Mouse (Mus musculus) liver, adult 2 months (tissue): Measurements from ENCODE around the gene A630001G21Rik. TPM values are rescaled to one million over a fixed set of nuclear protein-coding genes. Genes with fewer than 3 reads are reported as not detected.

Experiments
- DNase-seq: peaks from one replicate; pipeline ENCODE4 v3.0.0-alpha.2; 2011; ENCODE audit warnings: low read depth, low spot score; ENCODE audit errors: extremely low read depth
- H3K27ac ChIP-seq: fragments of 200-500 bp; replicated peaks from 2 replicates; pipeline ENCODE4 v1.5.1; 2012; ENCODE audit warnings: low read depth, mild to moderate bottlenecking, control low read depth, inconsistent platforms, low read length; ENCODE audit not compliant: insufficient read depth
- H3K27me3 ChIP-seq: fragments of 200-500 bp; 2 replicates; pipeline ENCODE4 v1.6.1; 2012; ENCODE audit warnings: mild to moderate bottlenecking, moderate library complexity, low read length, inconsistent platforms; ENCODE audit not compliant: control insufficient read depth, insufficient read depth
- H3K36me3 ChIP-seq: fragments of 200-500 bp; 2 replicates; pipeline ENCODE4 v1.6.1; 2012; ENCODE audit warnings: low read length, inconsistent platforms; ENCODE audit not compliant: control insufficient read depth, insufficient read depth
- H3K4me1 ChIP-seq: fragments of 200-500 bp; 2 replicates; pipeline ENCODE4 v1.6.1; 2011; ENCODE audit warnings: low read length; ENCODE audit not compliant: control insufficient read depth, insufficient read depth
- H3K4me3 ChIP-seq: fragments of 200-500 bp; 2 replicates; pipeline ENCODE4 v1.5.1; 2011; ENCODE audit warnings: low read depth, mild to moderate bottlenecking, control low read depth, low read length, moderate library complexity; ENCODE audit not compliant: insufficient read depth
- H3K79me2 ChIP-seq: fragments of 200-500 bp; 2 replicates; pipeline ENCODE4 v1.6.1; 2012; ENCODE audit warnings: inconsistent platforms, mild to moderate bottlenecking, low read length, moderate library complexity; ENCODE audit not compliant: control insufficient read depth, insufficient read depth
- H3K9ac ChIP-seq: fragments of 200-500 bp; 2 replicates; pipeline ENCODE4 v1.6.1; 2012; ENCODE audit warnings: low read depth, mild to moderate bottlenecking, control low read depth, inconsistent platforms, low read length
- CTCF ChIP-seq: fragments of 200-500 bp; IDR thresholded peaks from 2 replicates; pipeline ENCODE4 v1.5.1; 2011; ENCODE audit warnings: low read depth, low read length, control low read depth
- POLR2A ChIP-seq: fragments of 200-500 bp; IDR thresholded peaks from 2 replicates; pipeline ENCODE4 v1.6.1; 2011; ENCODE audit warnings: low read length, control low read depth; ENCODE audit not compliant: insufficient read depth; ENCODE audit errors: extremely low read depth
- WGBS: fragments of 180-500 bp; shearing (Covaris S2); methylation state at CpG from one replicate; pipeline ENCODE4 v1.1.7; 2018; 5-methylcytosine and 5-hydroxymethylcytosine counted together
- polyA plus RNA-seq: library from polyadenylated mRNA; depleted of rRNA; stranded (reverse); fragments of >200 nt; gene quantifications from 2 replicates; pipeline ENCODE4 v1.2.3, GENCODE M21; 2012
- total RNA-seq: library from RNA; depleted of rRNA; stranded (reverse); fragments of >200 nt; gene quantifications from 2 replicates; pipeline ENCODE4 v1.2.3, GENCODE M21; 2014

The A630001G21Rik gene
- total and polyA plus RNA-seq, 2 experiments, result 0.37 to 0.77 TPM

- Histone ChIP-seq H3K27ac (no peak overlapping the region), H3K4me1 (peaks cover 14% of the 10 kb centered on the region; the same call in 1 of the 2 replicates), H3K4me3 (no peak overlapping the region), H3K36me3 (no peaks in the 10 kb centered on the region), H3K79me2 (peaks cover 24% of the 10 kb centered on the region), H3K27me3 (no peaks in the 10 kb centered on the region), H3K9ac (no peak overlapping the region)
- TF ChIP-seq CTCF (no peak), POLR2A (no peak)
- DNase-seq, result no peak
- 34% methylated on average over 3 of the region's 3 CpGs for WGBS
Measured at GRCm38 (mm10) chr1:85795196-85795595, 16.8 kb upstream of the A630001G21Rik start.

DNA sequence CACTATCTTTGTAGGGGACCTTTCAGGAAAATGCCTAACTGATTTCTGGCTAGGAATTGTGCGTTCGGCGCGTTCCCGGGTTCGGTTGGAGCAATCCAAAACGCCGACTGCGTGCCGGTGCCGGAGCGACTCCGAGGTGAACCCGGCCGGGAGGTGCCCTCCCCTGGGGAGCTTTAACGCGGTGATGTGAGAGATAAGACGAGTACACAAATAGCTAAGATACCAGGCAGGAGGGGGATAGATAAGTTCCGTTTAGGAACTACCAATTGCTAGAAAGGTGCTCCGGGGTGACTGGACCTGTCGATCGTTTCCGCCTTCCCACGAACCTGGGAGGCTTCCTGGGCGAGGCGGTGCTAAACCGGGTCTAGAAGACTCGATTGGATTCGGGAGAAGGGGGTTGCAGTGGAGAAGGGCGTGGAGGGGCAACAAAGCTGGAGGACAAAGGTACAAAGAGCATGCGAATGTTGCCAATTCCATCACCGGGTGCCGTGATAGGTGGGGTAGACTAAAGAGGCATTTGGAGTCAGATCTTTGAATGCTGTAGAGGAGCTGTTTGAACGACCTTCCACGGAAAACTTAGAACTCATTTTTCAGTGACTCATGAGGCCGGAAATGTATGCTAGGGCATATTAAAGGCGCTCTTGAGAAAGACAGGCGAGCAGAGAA, 15.8 kb upstream of the A630001G21Rik start:
- peak overlapping the region; percentile 99 for H3K9ac ChIP-seq
- WGBS, result under 1% methylated on average over 38 of the region's 38 CpGs
- H3K36me3 ChIP-seq, result no peaks in the 10 kb centered on the region
- TF ChIP-seq CTCF, result no peak
- 0 out of 2 replicates have a peak, but pooled peaks have one; percentile 13 for TF ChIP-seq POLR2A
- peak; percentile 86 for DNase-seq
- H3K79me2 ChIP-seq, result peaks cover 24% of the 10 kb centered on the region
- H3K4me1 ChIP-seq, result peaks cover 14% of the 10 kb centered on the region; the same call in 1 of the 2 replicates
- peak overlapping the region; percentile 93 for H3K4me3 ChIP-seq
- H3K27me3 ChIP-seq, result no peaks in the 10 kb centered on the region
- H3K27ac ChIP-seq, result peak overlapping the region; percentile 83

- DNase-seq, result peak; percentile 55
Measured at GRCm38 (mm10) chr1:85793208-85794105, 15.0 kb upstream of the A630001G21Rik start, which contains the start of gene Cab39. TSS of gene Cab39 (plus strand) at chr1:85793441.

DNA sequence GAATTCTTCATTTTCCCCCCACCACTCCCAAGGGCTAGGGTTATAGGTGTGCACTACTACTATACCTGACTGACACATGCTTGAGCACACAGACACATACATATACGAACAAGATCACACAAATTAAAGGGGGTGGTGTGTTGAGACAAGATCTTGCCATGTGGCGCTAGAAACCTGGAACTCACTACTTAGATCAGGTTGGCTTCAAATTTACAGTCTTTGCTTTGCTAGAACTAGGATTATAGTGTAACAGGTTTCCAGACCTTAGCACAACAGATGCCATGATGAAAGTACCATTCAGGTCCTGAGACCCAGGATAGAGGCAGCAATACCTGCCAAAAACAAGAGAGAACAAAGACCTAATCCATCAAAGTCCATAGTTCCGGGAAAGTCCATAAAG, 13.0 kb upstream of the A630001G21Rik start:
- H3K4me1 ChIP-seq, result peaks cover 10% of the 10 kb centered on the region; the same call in 1 of the 2 replicates
- H3K9ac ChIP-seq, result no peak overlapping the region
- H3K27me3 ChIP-seq, result no peaks in the 10 kb centered on the region
- no peak overlapping the region for H3K4me3 ChIP-seq
- no peaks in the 10 kb centered on the region for H3K36me3 ChIP-seq
- no peak overlapping the region for H3K27ac ChIP-seq
- H3K79me2 ChIP-seq, result peaks cover 13% of the 10 kb centered on the region; the same call in 1 of the 2 replicates
- no peak for DNase-seq
- WGBS, result 90% methylated on average over 3 of the region's 3 CpGs
- TF ChIP-seq POLR2A (no peak), CTCF (no peak)

More at GRCm38 (mm10) chr1:85793208-85794105, 15.0 kb upstream of the A630001G21Rik start, which contains the start of gene Cab39:
- under 1% methylated on average over 108 of the region's 118 CpGs for WGBS
- peak; percentile 65 for TF ChIP-seq CTCF
- TF ChIP-seq POLR2A, result peak; percentile 86
- Histone ChIP-seq H3K9ac (peak within 1 kb of the TSS; percentile 99), H3K36me3 (no peaks in the 10 kb centered on the region), H3K27me3 (no peaks in the 10 kb centered on the region), H3K4me3 (peak within 1 kb of the TSS; percentile 93), H3K27ac (peak within 1 kb of the TSS; percentile 83), H3K79me2 (peaks cover 23% of the 10 kb centered on the region), H3K4me1 (peaks cover 14% of the 10 kb centered on the region; the same call in 1 of the 2 replicates)

DNA sequence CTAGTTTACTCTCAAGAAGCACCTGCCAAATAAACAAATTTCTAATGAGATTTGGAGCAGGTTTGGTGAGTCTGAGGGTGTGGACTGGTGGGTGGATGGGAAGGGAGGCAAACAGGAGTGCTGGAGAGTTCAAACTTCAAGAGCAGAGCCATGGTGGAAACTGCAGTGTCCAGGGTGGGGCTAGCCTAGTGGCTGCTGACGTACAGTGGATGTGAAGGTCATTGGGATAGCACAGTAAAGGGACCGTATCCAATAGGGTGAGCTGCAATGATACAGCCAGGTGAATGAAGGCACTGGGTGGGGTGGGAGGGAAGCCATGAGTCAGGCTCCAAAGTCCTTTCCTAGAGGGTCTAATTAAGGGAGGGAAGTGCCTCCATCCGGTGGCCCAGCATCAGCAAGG, 12.1 kb upstream of the A630001G21Rik start:
- Histone ChIP-seq H3K36me3 (no peaks in the 10 kb centered on the region), H3K4me1 (peaks cover 6% of the 10 kb centered on the region; the same call in 1 of the 2 replicates), H3K4me3 (no peak overlapping the region), H3K9ac (no peak overlapping the region), H3K27ac (no peak overlapping the region), H3K27me3 (no peaks in the 10 kb centered on the region), H3K79me2 (peaks cover 8% of the 10 kb centered on the region; the same call in 1 of the 2 replicates)
- 57% methylated on average over 3 of the region's 3 CpGs for WGBS
- DNase-seq, result no peak
- no peak for TF ChIP-seq CTCF
- TF ChIP-seq POLR2A, result no peak
